Mouse (Mus musculus) embryonic stem cell, embryonic (primary cell): ENCODE data around the gene Adm2.

Experiments
- CTCF ChIA-PET, 4 experiments: fragments of 300-600 bp in 2 of 4; fragments of 350-600 bp in 2 of 4; sonication (Branson Sonifier 250); formaldehyde crosslinking; loops; one replicate each; lab custom pipeline; 2022; ENCODE audit warnings: inconsistent platforms in 2 of 4; lab: Charles Lee
- POLR2A ChIA-PET, 4 experiments: fragments of 300-600 bp in 2 of 4; fragments of 350-600 bp in 2 of 4; sonication (Branson Sonifier 250); formaldehyde crosslinking; loops; one replicate each; lab custom pipeline; 2022; ENCODE audit warnings: antibody characterized with exemption in 4 of 4, inconsistent platforms in 1 of 4; lab: Charles Lee

Adm2 gene

DNA sequence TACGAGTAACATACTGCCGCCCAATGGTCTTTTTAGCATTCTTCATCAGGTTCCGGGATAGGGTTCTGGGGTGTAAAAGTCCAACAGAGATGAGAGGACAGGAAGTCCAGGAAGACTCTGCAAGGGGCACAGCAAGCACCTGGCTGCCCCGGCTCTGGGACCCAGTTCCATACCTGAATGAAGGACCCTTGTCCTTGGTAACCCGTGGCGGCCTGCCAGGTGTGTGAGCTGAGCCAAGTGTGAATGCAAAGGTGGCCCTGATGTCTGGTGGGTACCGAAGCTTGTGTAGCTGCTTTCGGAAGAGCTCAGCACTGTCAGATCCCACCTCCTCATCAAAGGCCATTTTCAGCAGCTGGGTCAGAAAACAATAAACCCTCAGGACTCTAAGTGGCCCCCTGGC lies 21.9 kb upstream of the Adm2 start:
- POLR2A ChIA-PET: interaction anchor here in 1 of 4 experiments (2.5 kb wide), 1 partner anchor 15 kb away, joined by 7 read pairs; the partner anchor contains the start of gene Sbf1
- CTCF ChIA-PET: interaction anchor here in 1 of 4 experiments (2.7 kb wide), 1 partner anchor 15 kb away, joined by 9 read pairs; the partner anchor contains the start of gene Sbf1

- CTCF ChIA-PET: interaction anchor here in 3 of 4 experiments (0.6 to 1.8 kb wide), 4 partner anchors 9 to 304 kb away, joined by 3 to 5 read pairs (median 4); partner anchors contain the start of gene Sbf1 (in 1 of the 3)
- POLR2A ChIA-PET: interaction anchor here (0.8 to 1.5 kb wide), 4 partner anchors 9 kb away, joined by 3 to 6 read pairs (median 4); partner anchors contain the start of gene Sbf1 (in 3 of the 4)
Observed at GRCm38 (mm10) chr15:89305966-89306365, 16.6 kb upstream of the Adm2 start.

DNA sequence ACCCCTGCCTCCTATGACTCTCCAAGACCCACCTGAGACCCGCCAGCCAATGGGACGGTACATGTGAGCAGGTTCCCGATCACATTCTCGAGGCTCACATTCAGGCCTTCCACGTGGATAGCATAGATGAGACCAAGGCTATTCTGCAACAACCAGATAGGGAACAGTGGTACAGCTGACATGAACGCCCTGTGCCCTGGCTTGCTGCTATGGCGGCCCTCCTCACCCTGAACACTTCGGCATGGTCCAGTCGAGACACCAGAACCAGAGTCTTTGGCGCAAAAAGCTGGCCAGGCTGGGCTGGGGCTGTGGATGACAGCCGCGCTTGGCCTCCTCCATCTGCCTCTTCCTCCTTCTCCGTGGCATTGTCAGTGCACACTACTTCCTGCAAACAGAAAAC lies 15.1 kb upstream of the Adm2 start:
- ChIA-PET CTCF (interaction anchor here in 1 of 4 experiments (1.8 kb wide), 1 partner anchor 8 kb away, joined by 4 read pairs; the partner anchor contains the start of gene Sbf1), POLR2A (interaction anchor here in 1 of 4 experiments (0.9 to 1.2 kb wide), 4 partner anchors 16 to 147 kb away, joined by 3 to 5 read pairs (median 4); no protein-coding TSS in a partner anchor)

- POLR2A ChIA-PET: interaction anchor here in 3 of 4 experiments (0.6 to 1.2 kb wide), 8 partner anchors 15 to 387 kb away, joined by 3 to 6 read pairs (median 4); partner anchors contain the start of genes Lmf2 (in 1 of the 3) and Ncaph2 (in 1 of the 3)
- CTCF ChIA-PET: no interaction called here
Observed at GRCm38 (mm10) chr15:89308406-89309139, 13.9 kb upstream of the Adm2 start.

DNA sequence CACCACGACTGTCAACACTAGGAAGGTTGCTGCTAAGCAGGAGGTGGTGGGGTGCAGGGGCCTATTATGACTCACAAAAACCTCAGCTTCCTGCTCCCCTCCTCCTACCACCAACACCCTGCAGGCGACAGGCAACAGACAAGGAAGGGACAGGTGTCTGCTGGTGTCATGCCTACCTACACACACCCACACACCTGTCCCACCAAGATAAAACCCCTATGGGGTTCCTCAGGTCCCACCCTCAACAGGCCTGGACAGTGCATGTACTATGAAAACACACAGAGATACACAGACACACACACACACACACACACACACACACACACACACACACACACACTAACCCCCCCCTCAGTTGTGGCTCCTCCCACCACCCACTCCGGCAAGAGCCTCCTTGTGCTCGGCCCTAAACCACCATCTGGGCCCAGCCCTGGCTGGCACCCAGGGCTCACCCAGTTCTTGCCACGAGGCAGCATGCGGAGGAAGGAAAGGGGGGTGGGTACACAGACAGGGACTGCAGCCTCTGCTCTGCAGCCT lies 12.5 kb upstream of the Adm2 start:
- POLR2A ChIA-PET: interaction anchor here in 2 of 4 experiments (0.5 to 3.4 kb wide), 4 partner anchors 10 to 510 kb away, joined by 3 to 12 read pairs (median 4); partner anchors contain the start of gene Adm2 (in 1 of the 2)

DNA sequence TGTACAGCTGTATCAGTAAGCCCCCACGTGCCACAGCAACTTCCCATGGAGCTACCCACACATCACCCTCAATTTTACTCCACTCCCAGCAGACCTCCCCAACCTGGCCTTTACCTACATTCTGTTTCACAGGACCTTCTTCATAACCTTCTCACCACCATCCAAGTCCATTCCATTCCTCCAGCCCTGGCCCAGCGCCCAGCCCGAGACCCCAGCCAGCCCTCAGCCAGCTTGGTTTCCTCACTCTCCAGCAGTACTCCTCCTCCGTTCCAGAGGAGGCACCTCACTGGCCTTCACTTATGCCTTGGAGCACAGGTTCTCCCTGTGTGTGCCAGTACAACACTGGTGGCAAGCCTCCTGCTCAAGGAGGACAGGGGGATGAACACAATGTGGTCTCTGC lies 9.2 kb upstream of the Adm2 start:
- POLR2A ChIA-PET: interaction anchor here in 1 of 4 experiments (1.2 to 3.4 kb wide), 2 partner anchors 10 to 43 kb away, joined by 3 to 12 read pairs; partner anchors contain the start of gene Adm2
- CTCF ChIA-PET: interaction anchor here in 1 of 4 experiments (0.5 kb wide), 1 partner anchor 103 kb away, joined by 4 read pairs; no protein-coding TSS in a partner anchor

More for the DNA sequence above, 12.5 kb upstream of the Adm2 start:
- CTCF ChIA-PET: interaction anchor here in 1 of 4 experiments (1.1 kb wide), 1 partner anchor 140 kb away, joined by 5 read pairs; no protein-coding TSS in a partner anchor

- POLR2A ChIA-PET: interaction anchor here in 2 of 4 experiments (1.0 to 2.2 kb wide), 6 partner anchors 9 to 136 kb away, joined by 3 to 14 read pairs (median 7); partner anchors contain the start of genes Adm2 (in 1 of the 2) and Miox (in 1 of the 2)
- CTCF ChIA-PET: interaction anchor here in 1 of 4 experiments (1.7 to 2.0 kb wide), 3 partner anchors 41 to 185 kb away, joined by 5 to 9 read pairs (median 9); partner anchors contain the start of genes Hdac10, Lmf2, Ncaph2 and Sco2
Observed at GRCm38 (mm10) chr15:89314107-89314506, 8.4 kb upstream of the Adm2 start.

- ChIA-PET CTCF (interaction anchor here (0.5 to 2.0 kb wide), 27 partner anchors 8 to 487 kb away, joined by 3 to 9 read pairs (median 4); partner anchors contain the start of genes Sco2 (in 2 of the 4), Hdac10 (in 1 of the 4), Lmf2 (in 1 of the 4) and Ncaph2 (in 1 of the 4)), POLR2A (interaction anchor here (0.5 to 2.2 kb wide), 48 partner anchors 8 to 607 kb away, joined by 3 to 14 read pairs (median 4); partner anchors contain the start of genes Cpt1b (in 2 of the 4), Adm2 (in 1 of the 4), C730034F03Rik (in 1 of the 4) and Chkb (in 1 of the 4))
Observed at GRCm38 (mm10) chr15:89314511-89315189, 7.9 kb upstream of the Adm2 start.

DNA sequence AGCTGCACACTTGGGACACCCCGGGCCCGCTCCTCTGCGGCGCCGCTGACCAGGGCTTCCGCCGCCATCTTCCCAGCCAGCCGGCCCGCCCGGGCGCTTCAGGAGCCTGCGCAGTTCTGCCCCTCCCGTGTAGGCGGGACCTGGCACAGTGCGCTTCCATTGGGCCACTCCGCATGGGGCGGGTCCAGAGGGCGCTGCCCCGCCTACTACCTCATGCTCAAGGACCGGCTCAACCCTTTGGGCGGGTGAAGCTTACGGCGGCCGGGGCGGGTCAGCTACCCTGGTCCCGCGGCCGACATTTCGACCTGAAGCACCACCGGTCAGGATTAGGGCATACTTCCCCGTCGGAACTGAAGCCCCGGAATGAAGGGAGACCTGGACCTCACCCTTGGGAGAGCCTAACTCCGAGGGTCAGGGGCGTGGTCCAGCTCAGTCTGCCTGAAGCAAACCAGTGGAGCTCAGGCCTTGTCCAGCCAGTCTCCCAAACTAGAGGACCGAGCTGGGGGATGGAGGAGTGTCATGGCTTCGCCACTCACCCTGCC lies 7.3 kb upstream of the Adm2 start, which contains the start of gene Sbf1:
Gene Sbf1, minus strand, starts transcription at position 122 of the 542 bp plus-strand sequence.
- CTCF ChIA-PET: interaction anchor here (0.6 to 2.0 kb wide), 41 partner anchors 8 to 768 kb away, joined by 3 to 12 read pairs (median 4); partner anchors contain the start of genes Sco2 (in 2 of the 4), Dennd6b (in 1 of the 4), Hdac10 (in 1 of the 4) and Lmf2 (in 1 of the 4)

GRCm38 (mm10) chr15:89316146-89316545 lies 6.4 kb upstream of the Adm2 start:
- ChIA-PET CTCF (interaction anchor here (0.6 to 2.0 kb wide), 14 partner anchors 11 to 657 kb away, joined by 3 to 9 read pairs (median 4); partner anchors contain the start of genes Dennd6b (in 1 of the 4) and Sco2 (in 1 of the 4)), POLR2A (interaction anchor here in 3 of 4 experiments (0.6 to 2.2 kb wide), 20 partner anchors 8 to 188 kb away, joined by 3 to 14 read pairs (median 5); partner anchors contain the start of genes Hdac10 (in 1 of the 3), Lmf2 (in 1 of the 3), Miox (in 1 of the 3) and Ncaph2 (in 1 of the 3))

More for the DNA sequence above, 7.3 kb upstream of the Adm2 start, which contains the start of gene Sbf1:
- POLR2A ChIA-PET: interaction anchor here (0.5 to 2.2 kb wide), 58 partner anchors 8 to 607 kb away, joined by 3 to 14 read pairs (median 4); partner anchors contain the start of genes C730034F03Rik (in 1 of the 4), Chkb (in 1 of the 4), Cpt1b (in 1 of the 4) and Gm44502 (in 1 of the 4)

GRCm38 (mm10) chr15:89321264-89321663 lies 1.3 kb upstream of the Adm2 start:
- CTCF ChIA-PET: no interaction called here
- POLR2A ChIA-PET: interaction anchor here in 2 of 4 experiments (0.6 to 3.2 kb wide), 2 partner anchors 10 to 42 kb away, joined by 3 to 12 read pairs; no protein-coding TSS in a partner anchor

DNA sequence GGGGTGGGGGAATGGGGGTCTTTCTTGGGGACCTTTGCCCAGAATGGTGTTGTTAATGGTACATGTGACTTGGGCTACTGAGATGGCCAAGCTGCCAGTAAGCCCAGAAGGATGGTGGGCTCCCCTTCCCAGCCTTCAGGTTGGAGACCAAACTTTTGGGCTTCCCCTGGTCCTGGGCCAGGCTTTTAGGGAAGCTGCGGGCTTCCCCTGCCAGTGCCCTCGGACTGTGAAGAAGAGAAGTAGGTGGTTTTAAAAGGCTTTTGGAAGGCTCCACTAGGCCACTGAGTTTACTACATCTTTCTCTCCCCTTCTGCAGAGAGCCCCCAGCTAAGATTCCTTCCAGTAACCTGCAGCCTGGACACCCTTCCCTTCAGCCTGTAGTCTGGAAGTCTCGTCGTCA lies 1.1 kb downstream of the Adm2 start:
- ChIA-PET POLR2A (interaction anchor here (0.6 to 3.2 kb wide), 27 partner anchors 8 to 615 kb away, joined by 3 to 37 read pairs (median 4); partner anchors contain the start of genes Sbf1 (in 3 of the 4), Hdac10 (in 2 of the 4), Lmf2 (in 2 of the 4) and Miox (in 2 of the 4)), CTCF (interaction anchor here in 3 of 4 experiments (0.6 to 1.7 kb wide), 5 partner anchors 8 to 129 kb away, joined by 3 to 6 read pairs (median 4); partner anchors contain the start of gene Sbf1 (in 3 of the 3))

DNA sequence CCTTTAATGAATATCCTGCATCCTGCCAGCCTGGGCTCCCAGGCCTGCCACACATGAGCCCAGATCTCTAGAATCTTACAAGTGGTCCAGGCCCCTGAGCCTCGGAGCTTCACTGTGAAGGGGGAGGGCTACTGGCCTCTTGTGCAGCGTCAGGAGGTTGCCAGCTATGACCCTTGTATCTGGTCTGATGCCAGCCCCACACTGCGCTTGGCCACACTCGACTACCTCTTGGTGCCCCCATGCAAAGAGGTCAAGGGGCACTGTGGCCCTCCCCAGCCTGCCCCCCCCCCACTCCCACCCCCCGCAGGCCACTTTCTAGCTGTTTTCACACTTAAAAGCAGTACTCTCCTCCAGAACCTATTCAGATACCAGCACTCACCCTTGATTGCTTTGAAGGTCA lies 3.9 kb downstream of the Adm2 start:
- ChIA-PET CTCF (interaction anchor here in 2 of 4 experiments (0.6 to 1.2 kb wide), 4 partner anchors 9 to 249 kb away, joined by 3 to 5 read pairs (median 4); partner anchors contain the start of gene Sbf1 (in 1 of the 2)), POLR2A (interaction anchor here in 2 of 4 experiments (0.6 to 1.6 kb wide), 4 partner anchors 11 to 198 kb away, joined by 3 to 8 read pairs (median 4); partner anchors contain the start of gene Sbf1 (in 2 of the 2))

GRCm38 (mm10) chr15:89334271-89334670 lies 11.8 kb downstream of the Adm2 start, which contains the start of gene Miox:
Miox (plus strand) TSS chr15:89334398.
- CTCF ChIA-PET: interaction anchor here in 2 of 4 experiments (0.6 to 2.0 kb wide), 3 partner anchors 11 to 40 kb away, joined by 3 to 5 read pairs (median 3); partner anchors contain the start of gene Sco2 (in 1 of the 2)
- POLR2A ChIA-PET: interaction anchor here in 3 of 4 experiments (0.7 to 4.8 kb wide), 8 partner anchors 11 to 390 kb away, joined by 3 to 37 read pairs (median 4); partner anchors contain the start of genes Adm2 (in 3 of the 3), Lmf2 (in 2 of the 3), Ncaph2 (in 1 of the 3) and Sbf1 (in 1 of the 3)
